Mouse (Mus musculus): Measurements from ENCODE around the gene Ankrd63.

- no peak for TF ChIP-seq CTCF (IDR thresholded peaks at IDR 0.05)
- TF ChIP-seq EP300 (IDR thresholded peaks at IDR 0.05) = no peak
Observed at GRCm38 (mm10) chr2:118689875-118690274, 13.9 kb downstream of the Ankrd63 start.
